Mouse (Mus musculus): ENCODE data around the gene Hectd2. TPM values are rescaled to one million over a fixed set of nuclear protein-coding genes. Genes with fewer than 3 reads are reported as not detected.

Gene Hectd2
- polyA plus RNA-seq, 1 experiment, result 6.0 TPM

DNA sequence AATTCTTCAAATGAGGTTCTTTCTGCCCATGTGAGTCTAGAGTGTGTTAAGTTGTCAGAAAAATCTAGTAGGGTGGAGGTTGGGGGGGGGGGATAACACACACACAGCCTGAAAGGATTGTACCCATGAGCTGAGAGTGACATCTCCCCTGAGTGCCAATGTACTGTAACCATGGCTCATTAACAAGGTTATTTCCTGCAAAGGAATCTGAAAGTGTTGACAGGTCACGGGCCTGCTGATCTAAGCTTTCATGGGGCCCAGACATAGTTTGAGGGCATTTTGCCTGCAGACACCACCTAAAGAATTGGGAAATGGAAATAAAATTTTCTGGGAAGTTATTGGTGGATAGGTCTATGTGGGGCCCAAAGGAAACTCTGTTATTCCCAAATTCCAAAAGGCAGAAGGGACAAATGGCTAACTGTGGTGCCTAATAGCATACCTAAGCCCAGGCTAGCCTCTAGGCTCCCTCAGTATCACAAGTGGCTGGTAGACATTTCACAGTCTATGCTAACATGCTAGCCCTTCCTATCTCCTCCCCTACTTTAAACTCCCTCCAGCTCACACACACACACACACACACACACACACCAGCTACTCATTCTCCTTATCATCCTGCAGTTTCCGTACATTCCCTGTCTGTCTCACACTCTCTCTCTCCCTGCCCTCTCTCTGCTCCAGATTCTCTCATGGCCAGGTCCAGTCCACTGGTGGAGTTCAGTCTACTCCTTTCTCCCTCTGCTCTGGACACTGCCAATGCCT is 114.6 kb downstream of the Hectd2 start:
- TF ChIP-seq EP300 (IDR thresholded peaks at IDR 0.05; ENCODE audit: insufficient read depth, low read depth, low read length), result no peak
- no peak for TF ChIP-seq CTCF (IDR thresholded peaks at IDR 0.05; ENCODE audit: low read depth, low read length)
- no peak for TF ChIP-seq POLR2A (IDR thresholded peaks at IDR 0.05; ENCODE audit: insufficient read depth, low read length)
- H3K36me3 ChIP-seq (ENCODE audit: control insufficient read depth, insufficient read depth, low read length, poor library complexity, severe bottlenecking), result no peaks in the 10 kb centered on the region

GRCm38 (mm10) chr19:36669720-36670451 is 115.4 kb downstream of the Hectd2 start:
- H3K27ac ChIP-seq (ENCODE audit: insufficient read depth, low read length), result no peak overlapping the region
- no peaks in the 10 kb centered on the region for H3K36me3 ChIP-seq (ENCODE audit: control insufficient read depth, insufficient read depth, low read length, poor library complexity, severe bottlenecking)
- no peaks in the 10 kb centered on the region for H3K9me3 ChIP-seq (replicated peaks; ENCODE audit: control insufficient read depth, insufficient read depth, low read length, poor library complexity, severe bottlenecking)
- H3K9ac ChIP-seq (ENCODE audit: low read depth, poor library complexity, severe bottlenecking), result no peak overlapping the region
- H3K27me3 ChIP-seq (ENCODE audit: control insufficient read depth, insufficient read depth, low read length, poor library complexity, severe bottlenecking), result no peaks in the 10 kb centered on the region
- no peaks in the 10 kb centered on the region for H3K4me1 ChIP-seq (ENCODE audit: control insufficient read depth, insufficient read depth, low read length)
- H3K4me3 ChIP-seq (ENCODE audit: low read depth, low read length), result no peak overlapping the region
- TF ChIP-seq EP300 (IDR thresholded peaks at IDR 0.05; ENCODE audit: insufficient read depth, low read depth, low read length) (no peak), CTCF (IDR thresholded peaks at IDR 0.05; ENCODE audit: low read depth, low read length) (no peak)

More for the DNA sequence above, 114.6 kb downstream of the Hectd2 start:
- no peaks in the 10 kb centered on the region for H3K27me3 ChIP-seq (ENCODE audit: control insufficient read depth, insufficient read depth, low read length, poor library complexity, severe bottlenecking)
- no peak overlapping the region for H3K27ac ChIP-seq (ENCODE audit: insufficient read depth, low read length)
- no peak overlapping the region for H3K4me3 ChIP-seq (ENCODE audit: low read depth, low read length)
- H3K9me3 ChIP-seq (replicated peaks; ENCODE audit: control insufficient read depth, insufficient read depth, low read length, poor library complexity, severe bottlenecking), result no peaks in the 10 kb centered on the region
- no peak overlapping the region for H3K9ac ChIP-seq (ENCODE audit: low read depth, poor library complexity, severe bottlenecking)
- H3K4me1 ChIP-seq (ENCODE audit: control insufficient read depth, insufficient read depth, low read length), result no peaks in the 10 kb centered on the region

Other genes starting within 250 kb of the Hectd2 start
- gene Pcgf5, start 206.3 kb upstream of the Hectd2 start, polyA plus RNA-seq (2011; ENCODE audit: insufficient read depth, insufficient read length, low read depth, missing spikeins), result 42.6 and 51.1 TPM in 2 replicates
- 0.58 and 0.90 TPM in 2 replicates for gene Ppp1r3c, start 182.0 kb downstream of the Hectd2 start, polyA plus RNA-seq (2011; ENCODE audit: insufficient read depth, insufficient read length, low read depth, missing spikeins)